Mouse (Mus musculus) urinary bladder, postnatal 4 days (tissue): ENCODE measurements at regions not wholly inside any gene's neighbourhood (a gene's known extent, or its start where the extent isn't known, plus 50 kb on each side); places are given as distances from the start of the nearest gene placed in this dataset.
A peak's percentile ranks its signal among the peaks of the same experiment; 100 is the strongest.

ENCODE experiments used
- DNase-seq, 2 experiments: peaks; one replicate each; pipeline ENCODE4 v3.0.0; 2021 to 2022; ENCODE audit warnings: low spot score in 2 of 2

DNA sequence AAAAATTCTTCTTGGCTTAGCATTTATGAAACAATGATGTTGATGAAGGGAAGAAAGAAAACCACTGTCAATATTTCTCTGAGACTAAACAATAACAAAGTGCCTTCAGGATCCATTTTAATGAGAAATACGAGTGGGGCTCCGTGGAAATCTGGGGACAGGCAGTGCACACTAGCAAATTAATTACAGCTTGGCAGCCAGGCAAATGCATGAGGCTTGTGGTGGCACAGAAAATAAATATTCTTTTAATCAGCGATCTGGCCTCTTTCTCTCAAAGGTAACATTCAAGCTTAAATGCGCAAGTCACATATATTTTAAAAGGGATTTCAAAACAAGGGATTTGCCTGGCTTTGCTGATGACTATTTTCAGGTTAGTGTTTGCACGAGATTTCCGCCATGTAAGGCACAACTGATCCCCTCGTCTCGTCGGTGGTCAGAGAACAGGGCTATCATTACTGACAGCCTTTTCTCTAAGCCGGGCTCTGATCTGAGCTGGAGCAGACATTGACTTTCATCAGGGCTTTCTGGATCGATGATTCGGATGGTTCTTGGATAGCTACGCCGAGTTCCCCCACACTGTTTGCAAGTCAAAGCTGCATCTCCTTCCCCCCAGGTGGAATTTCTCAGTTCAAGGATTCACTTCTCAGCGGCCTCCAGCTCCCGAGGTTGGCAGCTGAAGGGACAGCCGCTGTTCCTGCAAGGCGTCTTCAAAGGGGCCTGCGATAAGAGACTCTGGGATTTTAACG is 109.1 kb upstream of the Ptbp2 start:
- DNase-seq: peak in 1 of 2 experiments; percentile 23

GRCm38 (mm10) chr3:119892533-119893164 is 108.4 kb upstream of the Ptbp2 start:
- no peak for DNase-seq

GRCm38 (mm10) chr3:119890911-119891310 is 106.6 kb upstream of the Ptbp2 start:
- no peak for DNase-seq

DNA sequence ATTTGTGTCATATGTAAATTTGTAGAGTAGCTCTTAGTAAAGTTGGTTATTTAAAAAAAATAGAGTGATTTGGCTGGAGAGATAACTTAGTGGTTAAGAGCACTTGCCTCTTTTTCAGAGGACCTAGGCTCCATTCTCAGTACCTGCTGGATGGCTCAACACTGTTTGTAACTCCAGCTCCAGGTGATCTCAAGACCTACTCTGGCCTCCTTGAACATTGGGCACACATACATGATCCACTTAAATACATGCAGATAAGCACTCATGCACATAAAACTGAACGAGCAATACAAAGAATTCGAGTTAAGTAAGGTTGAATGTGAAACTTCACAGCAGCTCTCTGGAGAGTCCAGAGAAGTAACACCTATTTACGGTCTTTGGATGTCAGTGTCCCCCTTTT is 104.2 kb upstream of the Ptbp2 start:
- no peak for DNase-seq

DNA sequence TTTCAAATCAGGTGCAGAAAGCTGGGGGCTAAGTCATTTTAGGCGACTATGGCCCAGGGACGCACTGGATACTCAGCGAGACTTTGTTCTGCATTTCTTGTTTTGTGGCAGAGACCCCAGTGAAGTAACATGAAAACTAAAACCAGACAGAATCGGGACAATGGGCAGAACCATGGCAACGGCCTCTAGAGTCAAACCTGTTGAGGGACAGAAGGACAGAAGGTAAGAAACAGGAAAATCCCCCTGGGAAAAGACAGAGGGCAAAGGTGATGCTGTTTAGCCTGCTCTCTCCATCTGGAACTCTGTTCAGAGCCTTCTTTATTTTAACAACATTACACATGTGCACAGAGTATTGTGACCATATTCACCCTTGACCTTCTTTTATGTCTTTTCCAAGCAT is 92.1 kb upstream of the Ptbp2 start:
- DNase-seq: no peak

GRCm38 (mm10) chr3:119875061-119875460 is 90.8 kb upstream of the Ptbp2 start:
- DNase-seq: no peak

DNA sequence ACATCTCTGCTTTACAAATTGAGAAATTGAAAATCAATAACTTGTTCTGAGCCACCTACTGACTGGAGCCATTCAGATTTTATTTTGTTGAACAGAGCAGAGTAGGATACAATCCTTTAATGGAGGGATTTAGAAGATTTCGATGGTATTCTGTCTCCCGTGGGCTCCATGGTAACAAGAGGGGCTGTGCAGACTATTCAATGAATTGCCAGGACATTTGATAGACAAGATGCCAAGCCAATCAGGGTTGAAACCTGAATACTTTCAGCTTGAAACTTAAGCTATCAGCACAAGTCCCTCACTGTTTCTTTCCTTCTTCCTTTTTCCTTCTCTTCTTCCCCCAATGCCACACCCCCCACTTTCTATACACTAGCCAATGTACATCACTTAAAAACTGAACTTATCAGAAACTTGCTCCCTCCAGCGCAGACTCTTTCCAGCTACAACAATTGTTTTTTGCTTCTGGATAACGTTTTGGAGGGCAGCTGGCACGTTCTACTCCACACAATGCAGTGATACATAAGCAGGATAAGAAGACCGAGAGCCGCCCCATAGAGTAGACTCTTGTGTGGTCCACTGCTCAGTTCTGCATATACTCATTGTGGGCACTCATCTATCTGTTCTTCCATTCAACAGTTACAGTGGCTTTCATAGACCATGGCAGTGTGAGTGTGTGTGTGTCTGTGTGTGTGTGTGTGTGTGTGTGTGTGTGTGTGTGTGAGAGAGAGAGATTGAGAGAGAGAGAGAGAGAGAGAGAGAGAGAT is 78.1 kb upstream of the Ptbp2 start:
- DNase-seq: no peak
